Mouse (Mus musculus) small intestine, adult 2 months (tissue): ENCODE measurements at regions not wholly inside any gene's neighbourhood (a gene's known extent, or its start where the extent isn't known, plus 50 kb on each side); places are given as distances from the start of the nearest gene placed in this dataset.

Experiments
- H3K27ac ChIP-seq: fragments of 200-500 bp; 2 replicates; pipeline ENCODE4 v1.5.1; 2012; ENCODE audit warnings: low read depth, low read length, control low read depth, inconsistent platforms; ENCODE audit not compliant: insufficient read depth
- H3K27me3 ChIP-seq: fragments of 200-500 bp; 2 replicates; pipeline ENCODE4 v1.6.1; 2012; ENCODE audit warnings: mild to moderate bottlenecking, moderate library complexity, low read length, inconsistent platforms; ENCODE audit not compliant: control insufficient read depth, insufficient read depth
- H3K36me3 ChIP-seq: fragments of 200-500 bp; 2 replicates; pipeline ENCODE4 v1.6.1; 2012; ENCODE audit warnings: mild to moderate bottlenecking, low read length, control low read depth, inconsistent platforms; ENCODE audit not compliant: control insufficient read depth, insufficient read depth
- H3K4me1 ChIP-seq: fragments of 200-500 bp; 2 replicates; pipeline ENCODE4 v1.6.1; 2012; ENCODE audit warnings: low read length, inconsistent platforms, mixed read lengths; ENCODE audit not compliant: control insufficient read depth, insufficient read depth, insufficient read length
- H3K4me3 ChIP-seq: fragments of 200-500 bp; 2 replicates; pipeline ENCODE4 v1.5.1; 2012; ENCODE audit warnings: low read depth, mild to moderate bottlenecking, control low read depth, inconsistent platforms, low read length, moderate library complexity
- CTCF ChIP-seq: fragments of 200-500 bp; IDR thresholded peaks from 2 replicates; pipeline ENCODE4 v1.5.1; 2012; ENCODE audit warnings: low read depth, mild to moderate bottlenecking, control low read depth, inconsistent platforms, low read length, moderate library complexity, mixed read lengths; ENCODE audit not compliant: insufficient replicate concordance, insufficient read length; ENCODE audit errors: extremely low read depth
- POLR2A ChIP-seq: fragments of 200-500 bp; IDR thresholded peaks from 2 replicates; pipeline ENCODE4 v1.6.1; 2012; ENCODE audit warnings: low read depth, mild to moderate bottlenecking, control low read depth, inconsistent platforms, low read length, moderate library complexity
- WGBS: fragments of 180-500 bp; shearing (Covaris S2); methylation state at CpG from one replicate; pipeline ENCODE4 v1.1.7; 2018; 5-methylcytosine and 5-hydroxymethylcytosine counted together

DNA sequence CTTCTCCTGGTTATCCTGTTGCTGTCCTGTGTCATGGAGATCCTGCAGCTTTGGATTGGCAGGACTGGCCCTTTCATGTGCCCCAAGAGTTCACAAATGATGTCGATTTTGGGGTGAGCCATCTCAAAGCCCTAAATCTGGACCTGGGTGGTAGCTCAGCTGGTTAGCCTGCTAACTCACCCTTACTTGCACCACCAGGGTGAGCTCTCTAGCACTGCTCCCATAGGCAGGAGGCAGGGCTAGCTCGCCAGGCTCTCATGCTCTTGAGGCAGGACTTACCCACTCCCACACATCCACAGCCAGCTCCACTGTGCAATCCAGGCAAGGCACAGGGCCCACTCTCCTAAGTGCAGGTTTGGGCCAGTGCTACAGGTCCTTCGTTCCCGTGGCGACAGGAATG is 605.5 kb upstream of the Nrp1 start:
- no peaks in the 10 kb centered on the region for H3K4me1 ChIP-seq
- no peaks in the 10 kb centered on the region for H3K27me3 ChIP-seq
- TF ChIP-seq POLR2A: no peak
- TF ChIP-seq CTCF: peak; percentile 8; the same call in 1 of the 2 replicates
- no peak overlapping the region for H3K4me3 ChIP-seq
- WGBS: 73% methylated on average over 5 of the region's 5 CpGs
- H3K36me3 ChIP-seq: no peaks in the 10 kb centered on the region
- no peak overlapping the region for H3K27ac ChIP-seq

DNA sequence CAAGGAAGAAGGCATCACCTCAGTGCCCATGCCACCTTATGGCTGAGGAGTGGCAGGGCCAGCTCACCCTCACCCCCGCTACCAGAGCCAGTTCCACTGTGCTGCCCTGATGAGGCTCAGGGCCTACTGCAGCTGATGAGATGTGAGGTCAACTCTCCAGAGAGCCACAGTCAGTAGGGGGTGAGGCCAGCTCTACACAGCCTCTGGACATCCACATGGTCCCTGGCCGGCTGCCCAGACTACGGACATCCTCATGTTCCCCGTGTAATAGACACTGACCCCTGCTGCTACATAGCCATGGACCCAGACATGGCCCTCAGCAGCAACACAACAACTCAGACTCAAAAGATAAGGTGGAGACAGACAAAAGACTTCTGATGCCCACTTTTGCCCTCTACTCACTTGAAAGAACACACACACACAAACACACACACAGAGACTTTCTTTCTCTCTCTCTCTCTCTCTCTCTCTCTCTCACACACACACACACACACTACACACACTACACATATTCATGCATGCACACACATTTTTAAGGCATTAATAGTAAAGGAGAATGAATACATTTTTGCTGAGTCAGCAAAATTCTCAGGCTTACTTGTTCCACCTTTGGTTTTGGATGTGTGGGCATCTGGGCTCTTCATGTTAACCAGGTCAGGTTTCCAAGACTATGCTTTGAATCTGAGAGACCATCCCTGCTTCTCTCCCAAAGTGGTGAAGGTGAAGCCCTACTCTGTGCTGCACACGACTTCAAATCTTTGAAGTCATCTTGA is 604.4 kb upstream of the Nrp1 start:
- H3K27me3 ChIP-seq: no peaks in the 10 kb centered on the region
- H3K27ac ChIP-seq: no peak overlapping the region
- H3K4me3 ChIP-seq: no peak overlapping the region
- TF ChIP-seq CTCF (no peak), POLR2A (no peak)
- H3K36me3 ChIP-seq: no peaks in the 10 kb centered on the region
- 93% methylated on average over 5 of the region's 5 CpGs for WGBS
- H3K4me1 ChIP-seq: no peaks in the 10 kb centered on the region

DNA sequence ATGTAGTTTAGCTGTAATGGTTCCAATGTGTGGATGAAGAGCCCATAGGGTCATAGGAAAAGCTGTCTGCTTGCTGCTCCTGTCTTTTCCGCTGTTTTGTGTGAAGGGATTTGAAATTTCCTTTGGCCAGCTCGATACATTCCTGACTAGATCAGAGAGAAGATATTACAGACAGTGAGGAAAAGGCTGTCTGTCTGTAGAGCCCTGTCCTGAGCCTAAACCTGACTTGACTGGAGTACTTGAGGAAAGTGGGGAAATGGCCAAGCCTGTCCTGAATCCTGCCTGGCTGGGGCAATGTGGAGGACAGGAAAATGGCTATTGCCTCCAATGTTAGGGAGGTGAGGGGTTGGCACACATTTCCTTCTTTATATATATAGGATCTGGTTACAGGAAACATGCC is 601.0 kb upstream of the Nrp1 start:
- Histone ChIP-seq H3K4me1 (no peaks in the 10 kb centered on the region), H3K27ac (no peak overlapping the region), H3K4me3 (no peak overlapping the region), H3K36me3 (no peaks in the 10 kb centered on the region), H3K27me3 (no peaks in the 10 kb centered on the region)
- WGBS: 78% methylated on average over 2 of the region's 2 CpGs
- no peak for TF ChIP-seq CTCF
- no peak for TF ChIP-seq POLR2A

DNA sequence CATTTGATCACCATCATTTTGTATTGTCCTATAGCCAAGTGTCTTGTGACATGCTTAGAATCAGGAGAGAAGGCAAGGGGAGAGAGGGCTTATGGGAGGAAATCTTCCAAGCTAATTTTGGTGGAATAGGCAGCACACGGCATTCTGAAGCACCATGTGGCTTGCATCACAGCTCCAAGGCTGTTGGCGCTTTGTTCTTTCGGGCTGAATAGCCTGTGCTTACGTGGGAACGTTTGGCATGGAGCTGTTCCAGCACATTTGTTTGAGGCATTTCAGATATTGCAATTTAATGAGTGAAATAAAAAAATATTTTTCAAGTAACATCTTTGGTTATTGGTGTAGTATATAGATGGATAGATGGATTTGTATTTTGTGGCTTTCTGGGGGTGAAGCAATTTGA is 598.5 kb upstream of the Nrp1 start:
- Histone ChIP-seq H3K27me3 (no peaks in the 10 kb centered on the region), H3K4me1 (no peaks in the 10 kb centered on the region), H3K4me3 (no peak overlapping the region), H3K27ac (no peak overlapping the region), H3K36me3 (no peaks in the 10 kb centered on the region)
- TF ChIP-seq CTCF (no peak), POLR2A (no peak)
- whole genome bisulfite sequencing: 87% methylated on average over 5 of the region's 5 CpGs

DNA sequence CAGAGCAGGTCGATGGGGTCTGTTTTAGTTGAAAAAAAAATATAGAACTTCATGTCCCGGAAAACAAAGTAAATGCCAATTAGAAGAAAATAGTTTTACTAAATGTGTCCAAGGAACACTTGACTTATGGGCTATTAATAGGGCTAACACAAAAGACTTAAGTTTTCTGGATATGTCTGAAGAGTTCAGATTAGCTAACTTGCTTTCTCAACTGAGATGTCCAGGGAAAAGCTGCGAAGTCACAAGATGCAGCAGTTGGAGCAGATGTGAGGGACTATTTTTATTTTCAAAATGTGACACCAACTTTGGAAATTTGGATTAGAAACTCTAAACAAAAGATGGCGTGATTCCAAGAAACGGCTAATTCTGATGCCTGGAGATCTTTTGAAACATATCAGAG is 593.2 kb upstream of the Nrp1 start:
- no peak overlapping the region for H3K4me3 ChIP-seq
- H3K27me3 ChIP-seq: no peaks in the 10 kb centered on the region
- H3K4me1 ChIP-seq: no peaks in the 10 kb centered on the region
- H3K27ac ChIP-seq: no peak overlapping the region
- no peaks in the 10 kb centered on the region for H3K36me3 ChIP-seq
- 70% methylated on average over 5 of the region's 5 CpGs for WGBS
- TF ChIP-seq POLR2A: no peak
- TF ChIP-seq CTCF: no peak

DNA sequence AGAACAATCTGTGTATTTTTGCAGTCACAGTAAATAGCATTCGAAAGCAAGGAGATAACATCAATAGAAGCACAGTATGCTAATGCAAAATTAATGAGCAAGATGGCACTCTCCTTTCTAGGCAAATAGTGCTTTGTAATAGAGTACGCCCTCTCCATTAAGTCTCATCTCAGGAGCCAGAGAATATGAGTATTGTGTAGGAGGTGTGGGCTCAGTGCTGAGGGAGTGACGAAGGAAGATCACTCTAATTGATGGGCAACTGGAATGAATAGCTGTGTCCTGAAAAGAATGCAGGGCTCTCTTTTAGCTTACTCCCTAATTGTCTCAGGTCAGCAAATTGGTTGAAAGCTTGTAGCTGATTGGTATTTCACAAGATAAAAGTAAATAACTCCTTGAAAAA is 590.1 kb upstream of the Nrp1 start:
- Histone ChIP-seq H3K4me3 (no peak overlapping the region), H3K27me3 (no peaks in the 10 kb centered on the region), H3K4me1 (no peaks in the 10 kb centered on the region), H3K27ac (no peak overlapping the region), H3K36me3 (no peaks in the 10 kb centered on the region)
- 80% methylated on average over 3 of the region's 3 CpGs for WGBS
- TF ChIP-seq POLR2A (no peak), CTCF (no peak)

DNA sequence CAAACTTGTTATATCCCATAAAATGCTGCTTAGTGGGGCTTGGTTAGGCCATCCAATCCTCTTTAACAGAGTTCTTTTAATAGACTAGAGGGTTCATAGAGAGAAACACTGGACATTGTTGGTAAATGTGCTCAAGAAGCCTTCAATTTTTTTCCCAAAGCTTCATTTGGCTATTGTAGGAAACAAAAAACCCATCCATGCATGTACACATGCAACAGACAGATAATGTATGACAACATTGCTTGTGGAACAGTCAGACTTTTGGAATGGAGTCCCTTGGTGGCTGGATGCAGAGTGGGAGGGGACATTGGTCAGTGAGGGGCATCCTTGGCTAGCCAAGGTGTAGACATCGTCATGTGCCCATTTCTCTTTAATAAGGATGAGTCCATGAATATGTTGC is 588.8 kb upstream of the Nrp1 start:
- TF ChIP-seq CTCF: no peak
- no peak for TF ChIP-seq POLR2A
- Histone ChIP-seq H3K4me3 (no peak overlapping the region), H3K4me1 (no peaks in the 10 kb centered on the region), H3K36me3 (no peaks in the 10 kb centered on the region), H3K27me3 (no peaks in the 10 kb centered on the region), H3K27ac (no peak overlapping the region)
- 94% methylated on average over 1 of the region's 1 CpGs for WGBS

DNA sequence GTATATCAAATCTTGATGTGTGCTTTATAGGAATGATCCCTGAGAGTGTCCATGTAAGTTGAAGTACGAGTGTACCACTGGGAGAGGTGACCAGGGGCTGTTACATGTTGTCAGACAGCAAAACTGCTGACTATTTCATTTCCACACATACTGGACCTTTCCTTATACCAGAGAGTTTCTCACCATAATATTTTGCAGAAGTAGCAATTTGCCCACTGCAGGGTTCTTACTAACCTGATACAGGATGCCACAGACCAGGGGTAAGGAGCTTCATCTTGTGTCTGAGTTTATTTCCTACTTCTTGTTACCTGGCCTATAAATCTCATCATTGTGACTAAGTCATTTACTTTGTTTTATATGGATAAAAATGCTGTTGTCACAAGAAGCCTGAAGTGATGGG is 586.6 kb upstream of the Nrp1 start:
- Histone ChIP-seq H3K4me1 (no peaks in the 10 kb centered on the region), H3K27ac (no peak overlapping the region), H3K27me3 (no peaks in the 10 kb centered on the region), H3K36me3 (no peaks in the 10 kb centered on the region), H3K4me3 (no peak overlapping the region)
- no peak for TF ChIP-seq CTCF
- TF ChIP-seq POLR2A: no peak
- WGBS: 54% methylated on average over 1 of the region's 1 CpGs
